Mouse (Mus musculus): ENCODE data around the gene Mark3. TPM values are rescaled to one million over a fixed set of nuclear protein-coding genes. Genes with fewer than 3 reads are reported as not detected.

Mark3 gene
- polyA plus RNA-seq, 1 experiment, result 112 TPM

GRCm38 (mm10) chr12:111592407-111593021 lies 18.2 kb downstream of the Mark3 start:
- no peak for DNase-seq (ENCODE audit: low read depth)
- TF ChIP-seq CTCF (IDR thresholded peaks at IDR 0.05; ENCODE audit: borderline replicate concordance, extremely low read depth, insufficient read depth, insufficient read length) (no peak), POLR2A (IDR thresholded peaks at IDR 0.05; ENCODE audit: borderline replicate concordance, extremely low read depth, insufficient read depth, insufficient read length, poor library complexity, severe bottlenecking) (no peak)

GRCm38 (mm10) chr12:111593775-111594174 lies 19.5 kb downstream of the Mark3 start:
- TF ChIP-seq POLR2A (IDR thresholded peaks at IDR 0.05; ENCODE audit: borderline replicate concordance, extremely low read depth, insufficient read depth, insufficient read length, poor library complexity, severe bottlenecking), result no peak
- TF ChIP-seq CTCF (IDR thresholded peaks at IDR 0.05; ENCODE audit: borderline replicate concordance, extremely low read depth, insufficient read depth, insufficient read length), result no peak
- no peak for DNase-seq (ENCODE audit: low read depth)

GRCm38 (mm10) chr12:111597310-111597709 lies 23.0 kb downstream of the Mark3 start:
- TF ChIP-seq CTCF (IDR thresholded peaks at IDR 0.05; ENCODE audit: borderline replicate concordance, extremely low read depth, insufficient read depth, insufficient read length) (peak; percentile 0; the same call in 1 of the 2 replicates), POLR2A (IDR thresholded peaks at IDR 0.05; ENCODE audit: borderline replicate concordance, extremely low read depth, insufficient read depth, insufficient read length, poor library complexity, severe bottlenecking) (no peak)
- DNase-seq (ENCODE audit: low read depth), result no peak

GRCm38 (mm10) chr12:111598902-111599301 lies 24.6 kb downstream of the Mark3 start:
- no peak for DNase-seq (ENCODE audit: low read depth)
- TF ChIP-seq POLR2A (IDR thresholded peaks at IDR 0.05; ENCODE audit: borderline replicate concordance, extremely low read depth, insufficient read depth, insufficient read length, poor library complexity, severe bottlenecking), result no peak
- TF ChIP-seq CTCF (IDR thresholded peaks at IDR 0.05; ENCODE audit: borderline replicate concordance, extremely low read depth, insufficient read depth, insufficient read length), result no peak

GRCm38 (mm10) chr12:111599640-111600039 lies 25.3 kb downstream of the Mark3 start:
- TF ChIP-seq CTCF (IDR thresholded peaks at IDR 0.05; ENCODE audit: borderline replicate concordance, extremely low read depth, insufficient read depth, insufficient read length), result no peak
- no peak for TF ChIP-seq POLR2A (IDR thresholded peaks at IDR 0.05; ENCODE audit: borderline replicate concordance, extremely low read depth, insufficient read depth, insufficient read length, poor library complexity, severe bottlenecking)
- DNase-seq (ENCODE audit: low read depth), result no peak

GRCm38 (mm10) chr12:111603871-111604270 lies 29.5 kb downstream of the Mark3 start:
- no peak for TF ChIP-seq CTCF (IDR thresholded peaks at IDR 0.05; ENCODE audit: borderline replicate concordance, extremely low read depth, insufficient read depth, insufficient read length)

GRCm38 (mm10) chr12:111605619-111606018 lies 31.3 kb downstream of the Mark3 start:
- TF ChIP-seq POLR2A (IDR thresholded peaks at IDR 0.05; ENCODE audit: borderline replicate concordance, extremely low read depth, insufficient read depth, insufficient read length, poor library complexity, severe bottlenecking) (no peak), CTCF (IDR thresholded peaks at IDR 0.05; ENCODE audit: borderline replicate concordance, extremely low read depth, insufficient read depth, insufficient read length) (no peak)
- no peak for DNase-seq (ENCODE audit: low read depth)

More at GRCm38 (mm10) chr12:111603871-111604270, 29.5 kb downstream of the Mark3 start:
- DNase-seq (ENCODE audit: low read depth), result no peak

GRCm38 (mm10) chr12:111608015-111608414 lies 33.7 kb downstream of the Mark3 start:
- TF ChIP-seq POLR2A (IDR thresholded peaks at IDR 0.05; ENCODE audit: borderline replicate concordance, extremely low read depth, insufficient read depth, insufficient read length, poor library complexity, severe bottlenecking) (no peak), CTCF (IDR thresholded peaks at IDR 0.05; ENCODE audit: borderline replicate concordance, extremely low read depth, insufficient read depth, insufficient read length) (no peak)
- DNase-seq (ENCODE audit: low read depth), result peak; percentile 50

GRCm38 (mm10) chr12:111614475-111615141 lies 40.3 kb downstream of the Mark3 start:
- DNase-seq (ENCODE audit: low read depth), result no peak
- TF ChIP-seq POLR2A (IDR thresholded peaks at IDR 0.05; ENCODE audit: borderline replicate concordance, extremely low read depth, insufficient read depth, insufficient read length, poor library complexity, severe bottlenecking), result no peak
- no peak for TF ChIP-seq CTCF (IDR thresholded peaks at IDR 0.05; ENCODE audit: borderline replicate concordance, extremely low read depth, insufficient read depth, insufficient read length)

- no peak for TF ChIP-seq POLR2A (IDR thresholded peaks at IDR 0.05; ENCODE audit: borderline replicate concordance, extremely low read depth, insufficient read depth, insufficient read length, poor library complexity, severe bottlenecking)
- TF ChIP-seq CTCF (IDR thresholded peaks at IDR 0.05; ENCODE audit: borderline replicate concordance, extremely low read depth, insufficient read depth, insufficient read length), result no peak
- no peak for DNase-seq (ENCODE audit: low read depth)
These were observed 43.9 kb downstream of the Mark3 start for GRCm38 (mm10) chr12:111618266-111618665.

- TF ChIP-seq POLR2A (IDR thresholded peaks at IDR 0.05; ENCODE audit: borderline replicate concordance, extremely low read depth, insufficient read depth, insufficient read length, poor library complexity, severe bottlenecking), result no peak
- TF ChIP-seq CTCF (IDR thresholded peaks at IDR 0.05; ENCODE audit: borderline replicate concordance, extremely low read depth, insufficient read depth, insufficient read length), result peak; percentile 79
- DNase-seq (ENCODE audit: low read depth), result peak; percentile 84
These were observed 73.8 kb downstream of the Mark3 start for GRCm38 (mm10) chr12:111648061-111648645.
